Mouse (Mus musculus) brain, embryonic 14.5 days (tissue): Measurements from ENCODE around the gene Trak1. TPM values are rescaled to one million over a fixed set of nuclear protein-coding genes. Genes with fewer than 3 reads are reported as not detected.

Experiments
- DNase-seq: peaks from one replicate; pipeline ENCODE4 v3.0.0-alpha.2; 2011; ENCODE audit warnings: low read depth
- CTCF ChIP-seq: fragments of 200-500 bp; IDR thresholded peaks from 2 replicates; pipeline ENCODE4 v1.5.1; 2012; ENCODE audit warnings: inconsistent platforms, mild to moderate bottlenecking, moderate library complexity, borderline replicate concordance; ENCODE audit not compliant: insufficient read depth, insufficient read length; ENCODE audit errors: extremely low read depth
- POLR2A ChIP-seq: fragments of 200-500 bp; IDR thresholded peaks from 2 replicates; pipeline ENCODE4 v1.6.1; 2012; ENCODE audit warnings: mild to moderate bottlenecking, inconsistent platforms, borderline replicate concordance; ENCODE audit not compliant: poor library complexity, insufficient read depth, insufficient read length, severe bottlenecking; ENCODE audit errors: extremely low read depth
- polyA plus RNA-seq: library from polyadenylated mRNA; depleted of rRNA; stranded (reverse); fragments of >200 nt; gene quantifications from 2 replicates; pipeline ENCODE4 v1.2.3, GENCODE M21; 2012; rRNA removed

Trak1 gene
- polyA plus RNA-seq, 1 experiment: 77.7 TPM

GRCm38 (mm10) chr9:121511911-121512310, 214.6 kb downstream of the Trak1 start:
- no peak for DNase-seq
- TF ChIP-seq CTCF: no peak
- TF ChIP-seq POLR2A: no peak

- DNase-seq: no peak
- TF ChIP-seq CTCF (no peak), POLR2A (no peak)
These were observed 217.2 kb downstream of the Trak1 start for GRCm38 (mm10) chr9:121514462-121514861.

GRCm38 (mm10) chr9:121520047-121520446, 222.7 kb downstream of the Trak1 start:
- no peak for TF ChIP-seq CTCF
- no peak for TF ChIP-seq POLR2A
- no peak for DNase-seq

Other genes with a start within 250 kb of the Trak1 start
- 7.3 and 7.8 TPM in 2 replicates for gene Ulk4, start 20.3 kb upstream of the Trak1 start, polyA plus RNA-seq
- 34.1 and 38.6 TPM in 2 replicates for gene Cck, start 198.2 kb downstream of the Trak1 start, polyA plus RNA-seq